Comparison of ENCODE assay signal across 8 mouse cellular contexts in the genomic region with DNA sequence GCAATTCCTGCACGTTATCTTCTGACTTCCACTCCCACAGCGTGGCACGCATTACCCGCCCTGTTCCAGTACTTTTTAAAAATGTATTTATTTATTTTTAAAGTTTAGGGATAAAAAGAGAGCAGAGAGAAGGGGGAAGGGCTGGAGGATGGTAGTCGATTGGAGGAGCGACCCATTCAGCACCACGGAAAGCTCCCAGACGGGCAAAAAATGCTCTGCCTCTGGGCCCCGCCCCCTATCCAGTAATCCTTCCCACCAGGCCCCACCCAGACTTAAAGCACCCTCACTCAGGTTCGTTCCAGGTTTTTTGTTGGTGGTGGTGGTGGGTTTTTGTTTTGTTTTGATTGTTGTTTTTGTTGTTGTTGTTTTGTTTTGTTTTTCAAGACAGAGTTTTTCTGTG. TPM values are rescaled to one million over a fixed set of nuclear protein-coding genes. Genes with fewer than 3 reads are reported as not detected.
DNase-seq lines count a peak whose midpoint lies in the region; ATAC-seq and TF ChIP-seq lines count a peak whose summit lies in the region.
"Had no signal": no experiment of that assay in that cellular context is flagged by ENCODE, and none has a peak within 500 bp of the region (broad histone marks: within the 10 kb centered on the region; RNA-seq: fewer than 3 reads in every experiment).

No protein-coding gene starts in this region.

- 2% methylated on average over 10 of the region's 10 CpGs for WGBS in lung, embryonic 16.5 days
- WGBS in lung, adult 2 months = 3% methylated on average over 10 of the region's 10 CpGs
- WGBS in midbrain, postnatal 0 days = 10% methylated on average over 10 of the region's 10 CpGs

- H3K4me3 ChIP-seq in lung, embryonic 16.5 days (ENCODE audit: low read length) = no peak overlapping the region
- no peak overlapping the region for H3K4me3 ChIP-seq in lung, adult 2 months (replicated peaks; ENCODE audit: extremely low read depth, low read depth, low read length)
- no peak overlapping the region for H3K4me3 ChIP-seq in midbrain, postnatal 0 days (ENCODE audit: low read depth, low read length)
- H3K4me3 ChIP-seq: heart, embryonic 13.5 days had no signal

- H3K9ac ChIP-seq in lung, embryonic 16.5 days (ENCODE audit: low read length) = no peak overlapping the region
- H3K9ac ChIP-seq in midbrain, postnatal 0 days (replicated peaks; ENCODE audit: low read length, poor library complexity, severe bottlenecking) = no peak overlapping the region
- H3K9ac ChIP-seq: heart, embryonic 13.5 days had no signal

- no peak for TF ChIP-seq CTCF in lung, adult 2 months (IDR thresholded peaks at IDR 0.05; ENCODE audit: insufficient read depth, low read length)
- TF ChIP-seq CTCF in midbrain, postnatal 0 days (IDR thresholded peaks at IDR 0.05) = no peak

- no peaks in the 10 kb centered on the region for H3K9me3 ChIP-seq in lung, embryonic 16.5 days (ENCODE audit: control insufficient read depth, low read length)
- H3K9me3 ChIP-seq in midbrain, postnatal 0 days (ENCODE audit: low read length) = no peaks in the 10 kb centered on the region
- H3K9me3 ChIP-seq: heart, embryonic 13.5 days had no signal

- TF ChIP-seq POLR2A in lung, adult 2 months (IDR thresholded peaks at IDR 0.05; ENCODE audit: borderline replicate concordance, extremely low read depth, low read depth, low read length) = no peak

- no peaks in the 10 kb centered on the region for H3K27me3 ChIP-seq in lung, embryonic 16.5 days (ENCODE audit: control insufficient read depth, insufficient read depth, low read depth, low read length)
- no peaks in the 10 kb centered on the region for H3K27me3 ChIP-seq in midbrain, postnatal 0 days (ENCODE audit: insufficient read depth, low read length)

- no peak overlapping the region for H3K27ac ChIP-seq in lung, embryonic 16.5 days (ENCODE audit: low read length)
- H3K27ac ChIP-seq in midbrain, postnatal 0 days (ENCODE audit: low read depth, low read length) = no peak overlapping the region
- H3K27ac ChIP-seq: heart, embryonic 13.5 days had no signal

- peak; percentile 57; the same call in 1 of the 2 replicates for ATAC-seq in lung, embryonic 16.5 days (ENCODE audit: low read depth)
- no peak for ATAC-seq in midbrain, postnatal 0 days (ENCODE audit: low FRiP score)

- no peak for DNase-seq in lung, adult 2 months
- DNase-seq in ZHBTc4 (ENCODE audit: low read depth, low spot score) = peak; percentile 80
- DNase-seq in embryo, embryonic 11 days = peak; percentile 77
- peak; percentile 62 for DNase-seq in mesoderm, embryonic 11.5 days (ENCODE audit: low read depth, low spot score)
- DNase-seq in midbrain, postnatal 0 days (ENCODE audit: low spot score) = no peak
- DNase-seq in cerebellum, adult 9-10 months = no peak

- H3K4me2 ChIP-seq in lung, embryonic 16.5 days (ENCODE audit: low read depth, low read length) = no peak overlapping the region
- H3K4me2 ChIP-seq in midbrain, postnatal 0 days (ENCODE audit: low read depth, low read length, poor library complexity, severe bottlenecking) = no peak overlapping the region
- H3K4me2 ChIP-seq: heart, embryonic 13.5 days had no signal

- H3K36me3 ChIP-seq in lung, embryonic 16.5 days (ENCODE audit: control insufficient read depth, insufficient read depth, low read length) = no peaks in the 10 kb centered on the region
- peaks cover 26% of the 10 kb centered on the region for H3K36me3 ChIP-seq in midbrain, postnatal 0 days (ENCODE audit: insufficient read depth, low read length)

- no peaks in the 10 kb centered on the region for H3K4me1 ChIP-seq in lung, embryonic 16.5 days (replicated peaks; ENCODE audit: control insufficient read depth, insufficient read depth, low read length)
- H3K4me1 ChIP-seq in lung, adult 2 months (ENCODE audit: control insufficient read depth, insufficient read depth, low read length) = no peaks in the 10 kb centered on the region
- H3K4me1 ChIP-seq in midbrain, postnatal 0 days (ENCODE audit: insufficient read depth, low read length) = no peaks in the 10 kb centered on the region
- H3K4me1 ChIP-seq: heart, embryonic 13.5 days had no signal

RNA-seq across cellular contexts. Expression of a gene that starts 11.1 kb away (rescaled TPM):
- polyA plus RNA-seq in lung, embryonic 16.5 days (2015; fragmentation: Nextera tagmentation; extraction: Ambion mirVana) = 20.4 and 22.3 TPM in 2 replicates
- 9.5 and 11.8 TPM in 2 replicates for polyA plus RNA-seq in lung, adult 2 months (2012; rRNA removed)
- 923 and 924 TPM in 2 replicates for total RNA-seq in midbrain, postnatal 0 days (2014; rRNA removed)
- 811 and 814 TPM in 2 replicates for polyA plus RNA-seq in midbrain, postnatal 0 days (2015; fragmentation: Nextera tagmentation; extraction: Ambion mirVana)

RNA-seq across cellular contexts. Expression of a gene that starts 12.7 kb away (rescaled TPM):
- 1.9 and 2.0 TPM in 2 replicates for polyA plus RNA-seq in lung, embryonic 16.5 days (2015; fragmentation: Nextera tagmentation; extraction: Ambion mirVana)
- polyA plus RNA-seq in lung, adult 2 months (2012; rRNA removed) = 7.2 and 8.6 TPM in 2 replicates
- 2.1 and 2.2 TPM in 2 replicates for total RNA-seq in midbrain, postnatal 0 days (2014; rRNA removed)
- 2.2 and 2.8 TPM in 2 replicates for polyA plus RNA-seq in midbrain, postnatal 0 days (2015; fragmentation: Nextera tagmentation; extraction: Ambion mirVana)

RNA-seq across cellular contexts. Expression of a gene that starts 14.6 kb away (rescaled TPM):
- polyA plus RNA-seq in lung, embryonic 16.5 days (2015; fragmentation: Nextera tagmentation; extraction: Ambion mirVana) = 2.0 and 2.6 TPM in 2 replicates
- 33.9 and 37.1 TPM in 2 replicates for polyA plus RNA-seq in lung, adult 2 months (2012; rRNA removed)
- total RNA-seq in midbrain, postnatal 0 days (2014; rRNA removed) = not detected in 2 replicates
- 0.54 and 0.76 TPM in 2 replicates for polyA plus RNA-seq in midbrain, postnatal 0 days (2015; fragmentation: Nextera tagmentation; extraction: Ambion mirVana)

RNA-seq across cellular contexts. Expression of a gene that starts 20.7 kb away (rescaled TPM):
- polyA plus RNA-seq in lung, embryonic 16.5 days (2015; fragmentation: Nextera tagmentation; extraction: Ambion mirVana) = 53.5 and 63.9 TPM in 2 replicates
- polyA plus RNA-seq in lung, adult 2 months (2012; rRNA removed) = 328 and 425 TPM in 2 replicates
- total RNA-seq in midbrain, postnatal 0 days (2014; rRNA removed) = 20.6 and 23.5 TPM in 2 replicates
- 43.7 and 46.5 TPM in 2 replicates for polyA plus RNA-seq in midbrain, postnatal 0 days (2015; fragmentation: Nextera tagmentation; extraction: Ambion mirVana)

RNA-seq across cellular contexts. Expression of a gene that starts 23.3 kb away (rescaled TPM):
- not detected in 2 replicates for polyA plus RNA-seq in lung, embryonic 16.5 days (2015; fragmentation: Nextera tagmentation; extraction: Ambion mirVana)
- polyA plus RNA-seq in lung, adult 2 months (2012; rRNA removed) = not detected in 2 replicates
- 0.99 and 4.9 TPM in 2 replicates for total RNA-seq in midbrain, postnatal 0 days (2014; rRNA removed)
- polyA plus RNA-seq in midbrain, postnatal 0 days (2015; fragmentation: Nextera tagmentation; extraction: Ambion mirVana) = 0.32 and 0.43 TPM in 2 replicates

Comparison
In these comparisons a context has a peak if more than half of its experiments do, and no peak if none do; other contexts are left out.
1. DNase-seq: peak in ZHBTc4 (single experiment), embryo, embryonic 11 days (single experiment) and mesoderm, embryonic 11.5 days (single experiment); none in lung, adult 2 months (single experiment), midbrain, postnatal 0 days (single experiment) and cerebellum, adult 9-10 months (single experiment).
2. RNA of a gene that starts 11.1 kb away (polyA plus RNA-seq): 811 to 814 TPM in midbrain, postnatal 0 days; 20.4 to 22.3 TPM in lung, embryonic 16.5 days and 9.5 to 11.8 TPM in lung, adult 2 months; every median in the first group is over 10 times any median in the second.